Mouse (Mus musculus) cortical plate, adult 2 months (tissue): ENCODE data around the gene Col1a1. TPM values are rescaled to one million over a fixed set of nuclear protein-coding genes. Genes with fewer than 3 reads are reported as not detected.
"Not testable (repeated sequence)": the region's sequence is repeated elsewhere in the genome, so short reads cannot be mapped to it uniquely, and the experiment has no call there.

Source experiments
- H3K27ac ChIP-seq: fragments of 200-500 bp; 2 replicates; pipeline ENCODE4 v1.5.1; 2012; ENCODE audit warnings: low read length, control low read depth, inconsistent platforms; ENCODE audit not compliant: insufficient read depth
- H3K4me1 ChIP-seq: fragments of 200-500 bp; 2 replicates; pipeline ENCODE4 v1.6.1; 2011; ENCODE audit warnings: low read length; ENCODE audit not compliant: control insufficient read depth, insufficient read depth
- H3K4me3 ChIP-seq: fragments of 200-500 bp; 2 replicates; pipeline ENCODE4 v1.5.1; 2011; ENCODE audit warnings: mild to moderate bottlenecking, low read length, control low read depth; ENCODE audit not compliant: insufficient read depth
- CTCF ChIP-seq: fragments of 200-500 bp; IDR thresholded peaks from 2 replicates; pipeline ENCODE4 v1.5.1; 2011; ENCODE audit warnings: mild to moderate bottlenecking, control low read depth, low read length; ENCODE audit not compliant: insufficient read depth; ENCODE audit errors: extremely low read depth
- POLR2A ChIP-seq: fragments of 200-500 bp; IDR thresholded peaks from 2 replicates; pipeline ENCODE4 v1.6.1; 2011; ENCODE audit warnings: mild to moderate bottlenecking, low read length, control low read depth; ENCODE audit not compliant: insufficient read depth; ENCODE audit errors: extremely low read depth
- polyA plus RNA-seq: library from polyadenylated mRNA; depleted of rRNA; stranded (reverse); fragments of >200 nt; gene quantifications from 2 replicates; pipeline ENCODE4 v1.2.3, GENCODE M21; 2012

Col1a1 gene
- polyA plus RNA-seq, 1 experiment, result 4.9 TPM

DNA sequence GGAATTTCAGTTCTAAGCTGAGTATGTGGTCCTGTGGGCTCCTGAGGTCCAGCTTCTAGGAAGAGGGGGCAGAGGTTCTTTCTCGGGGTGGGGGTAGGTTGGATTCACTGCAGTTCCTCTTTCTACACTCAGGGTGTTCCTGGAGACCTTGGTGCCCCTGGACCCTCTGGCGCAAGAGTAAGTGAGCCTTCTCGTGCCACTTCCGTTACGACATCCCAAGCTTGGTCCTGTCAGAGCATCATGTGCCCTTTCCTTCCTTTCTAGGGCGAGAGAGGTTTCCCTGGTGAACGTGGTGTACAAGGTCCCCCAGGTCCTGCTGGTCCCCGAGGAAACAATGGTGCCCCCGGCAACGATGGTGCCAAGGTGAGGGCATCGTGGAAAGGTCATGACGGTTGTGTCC, 9.2 kb downstream of the Col1a1 start:
- no peak overlapping the region for H3K27ac ChIP-seq
- no peaks in the 10 kb centered on the region for H3K4me1 ChIP-seq
- TF ChIP-seq CTCF (no peak), POLR2A (no peak)
- H3K4me3 ChIP-seq, result no peak overlapping the region

DNA sequence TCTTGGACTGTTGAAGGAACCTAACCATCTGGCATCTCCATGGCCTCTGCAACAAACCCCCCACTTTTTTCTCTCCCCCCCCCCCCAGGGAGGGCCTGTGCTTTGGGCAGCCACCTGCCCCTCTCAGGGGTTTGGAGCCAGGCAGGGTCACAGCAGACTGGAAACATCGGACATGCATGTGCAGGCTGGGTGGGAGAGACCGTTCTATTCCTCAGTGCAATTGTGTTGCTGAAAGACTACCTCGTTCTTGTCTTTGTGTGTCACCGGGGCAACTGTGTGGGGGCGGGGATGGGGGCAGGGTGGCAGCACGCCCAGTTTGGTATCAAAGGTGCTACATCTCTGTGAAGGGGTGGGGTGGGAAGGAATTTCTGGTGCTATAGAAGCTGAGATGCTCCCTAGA, 16.1 kb downstream of the Col1a1 start:
- Histone ChIP-seq H3K4me3 (no peak overlapping the region), H3K4me1 (no peaks in the 10 kb centered on the region), H3K27ac (no peak overlapping the region)
- TF ChIP-seq POLR2A (no peak), CTCF (no peak)

DNA sequence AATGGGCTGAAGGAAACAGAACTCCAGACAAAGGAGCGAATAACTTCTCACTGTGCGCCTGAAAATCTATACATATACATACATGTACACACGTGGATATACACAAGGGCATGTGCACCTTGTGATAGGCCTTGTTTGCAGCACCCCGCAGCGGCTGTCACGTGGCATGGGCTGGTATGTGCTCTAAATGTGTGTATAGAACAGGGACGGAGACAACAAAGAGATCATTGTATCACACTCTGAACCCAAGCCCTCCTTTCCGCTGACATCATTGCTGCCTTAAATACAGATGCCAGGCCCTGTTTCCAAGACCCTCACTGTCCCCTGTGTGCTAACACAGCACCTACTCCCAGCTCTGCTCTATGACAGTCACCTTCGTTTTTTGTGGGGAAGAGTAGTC, 19.1 kb downstream of the Col1a1 start:
- Histone ChIP-seq H3K4me3 (no peak overlapping the region), H3K4me1 (no peaks in the 10 kb centered on the region), H3K27ac (no peak overlapping the region)
- TF ChIP-seq CTCF (no peak), POLR2A (no peak)

DNA sequence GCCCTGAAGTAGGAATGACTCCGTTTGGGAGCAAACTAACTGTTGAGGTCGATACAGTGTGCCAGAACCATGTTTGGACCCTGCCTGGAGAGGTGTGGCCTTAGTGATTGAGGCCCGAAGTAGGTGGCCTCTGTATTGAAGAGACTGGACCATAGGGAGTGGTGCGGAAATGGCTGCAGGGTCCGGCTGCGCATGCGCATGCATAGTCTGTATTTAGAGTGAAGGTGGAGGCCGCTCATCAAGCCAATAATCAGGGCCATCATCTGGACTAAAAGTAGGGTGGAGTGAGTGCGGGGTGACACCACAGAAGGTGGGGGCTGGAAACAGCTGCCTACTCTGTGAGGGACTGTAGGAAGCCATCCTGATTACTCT, 21.7 kb downstream of the Col1a1 start:
- TF ChIP-seq CTCF, result no peak
- TF ChIP-seq POLR2A, result no peak
- Histone ChIP-seq H3K27ac (no peak overlapping the region), H3K4me3 (no peak overlapping the region), H3K4me1 (no peaks in the 10 kb centered on the region)

DNA sequence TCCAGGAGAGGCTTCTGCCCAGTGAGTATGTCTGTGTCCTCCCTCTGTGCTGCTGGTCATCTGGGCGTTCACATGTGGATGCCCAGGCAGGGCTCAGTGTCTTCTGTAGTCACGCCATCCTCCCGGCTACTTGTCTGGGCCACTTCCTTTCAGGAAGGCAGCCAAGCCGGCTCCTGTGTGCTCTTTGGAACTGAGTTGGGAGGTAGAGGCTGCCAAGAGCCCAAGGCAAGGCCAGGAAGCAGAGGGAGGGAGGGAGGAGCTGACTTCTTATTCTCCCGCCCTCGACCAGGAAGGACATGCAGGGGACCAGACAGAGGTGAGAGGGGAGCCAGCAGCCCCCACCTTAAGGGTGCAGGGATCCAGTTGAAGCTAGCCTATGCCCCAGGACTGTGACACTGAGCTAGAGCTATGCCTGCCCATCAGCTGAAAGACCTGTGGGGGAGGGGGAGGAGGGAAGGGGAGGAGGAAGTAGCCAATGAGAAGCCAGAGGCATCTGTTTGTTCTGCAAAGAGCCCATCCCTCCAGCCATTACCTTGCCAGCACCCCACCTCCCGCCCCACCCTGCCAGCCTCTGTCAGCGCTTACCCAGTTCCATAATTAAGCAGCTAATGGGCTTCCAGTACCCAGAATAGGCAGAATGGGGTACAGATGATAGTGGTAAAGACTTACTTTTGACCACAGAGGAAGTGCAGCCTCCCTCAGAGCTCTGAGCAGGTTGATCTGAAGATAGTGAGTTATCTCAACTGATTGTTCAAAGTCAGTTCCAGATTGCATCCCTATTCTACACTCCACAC, 22.2 kb downstream of the Col1a1 start:
- Histone ChIP-seq H3K4me3 (no peak overlapping the region), H3K27ac (no peak overlapping the region), H3K4me1 (no peaks in the 10 kb centered on the region)
- TF ChIP-seq CTCF (no peak), POLR2A (no peak)

DNA sequence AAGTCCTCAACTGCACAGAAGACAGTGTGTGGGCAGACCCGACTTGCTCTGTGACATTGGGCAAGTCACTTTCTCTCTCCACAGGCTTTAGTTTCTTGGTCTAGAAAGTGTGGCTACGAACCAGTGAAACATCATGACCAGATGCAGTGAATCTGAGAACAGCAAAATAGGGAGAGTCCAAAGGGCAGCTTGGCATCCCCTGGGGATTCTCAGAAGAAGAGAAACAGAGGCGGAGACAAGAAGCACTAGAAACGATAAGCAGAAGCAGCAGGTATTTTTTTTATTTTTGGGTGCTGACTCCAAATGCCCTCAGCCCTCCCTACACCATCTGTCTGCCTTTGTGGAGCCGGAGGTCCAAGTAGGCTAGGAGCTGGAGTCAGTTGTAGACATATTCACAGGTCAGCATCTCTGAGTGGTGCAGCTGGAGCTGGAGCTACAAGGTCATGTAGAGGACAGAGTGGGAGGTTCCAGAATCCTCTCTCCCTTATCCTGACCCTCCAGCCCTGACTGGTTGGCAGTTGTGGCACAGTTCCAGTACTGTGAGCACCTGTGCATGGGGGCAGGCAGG, 26.6 kb downstream of the Col1a1 start:
- Histone ChIP-seq H3K4me3 (no peak overlapping the region), H3K4me1 (no peaks in the 10 kb centered on the region), H3K27ac (no peak overlapping the region)
- TF ChIP-seq CTCF (no peak), POLR2A (no peak)

DNA sequence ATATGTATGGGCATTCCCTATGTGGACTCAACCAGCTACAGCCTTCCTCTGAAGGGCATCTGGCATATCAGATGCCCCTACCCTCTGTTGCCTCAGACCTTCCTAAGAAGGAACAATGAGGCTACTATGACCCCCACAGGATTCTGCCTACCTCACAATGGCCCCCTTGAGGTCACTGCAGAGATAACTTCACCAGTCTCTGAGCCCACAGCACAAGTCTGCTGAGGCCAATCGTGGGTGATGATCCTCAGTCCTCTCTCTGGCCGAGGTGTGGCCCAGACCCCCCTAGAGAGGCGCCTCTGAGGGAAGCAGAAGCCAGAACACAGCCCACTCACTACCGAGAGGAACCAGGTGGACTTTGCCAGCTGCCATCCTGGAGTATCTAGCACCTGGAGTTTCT, 31.4 kb downstream of the Col1a1 start, which contains the start of gene Hils1:
Hils1 (plus strand) TSS at position 175 of the 400 bp plus-strand sequence.
- no peak within 1 kb of the TSS for H3K27ac ChIP-seq
- H3K4me3 ChIP-seq, result no peak within 1 kb of the TSS
- H3K4me1 ChIP-seq, result no peaks in the 10 kb centered on the region
- TF ChIP-seq CTCF (no peak), POLR2A (no peak)

DNA sequence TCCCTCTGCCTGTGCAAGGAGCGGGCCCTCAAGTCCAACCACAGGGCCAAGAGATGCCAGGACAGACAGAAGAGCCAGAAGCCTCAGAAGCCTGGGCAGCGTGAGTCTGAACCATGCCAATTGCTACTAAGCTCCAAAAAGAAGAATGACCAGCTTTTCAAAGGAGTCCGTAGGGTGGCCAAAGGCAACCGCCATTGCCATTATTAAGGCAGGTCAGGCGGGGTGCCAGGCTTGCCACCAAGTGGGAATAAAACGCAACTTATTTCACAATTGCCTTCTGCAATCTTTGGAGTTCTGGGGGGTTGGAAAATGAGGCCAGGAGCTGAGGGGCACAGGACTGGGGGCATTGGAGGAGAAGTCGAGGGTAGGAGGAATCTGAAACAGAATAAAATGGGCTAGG, 32.2 kb downstream of the Col1a1 start:
- TF ChIP-seq CTCF (no peak), POLR2A (no peak)
- H3K4me3 ChIP-seq, result no peak overlapping the region
- H3K27ac ChIP-seq, result no peak overlapping the region

DNA sequence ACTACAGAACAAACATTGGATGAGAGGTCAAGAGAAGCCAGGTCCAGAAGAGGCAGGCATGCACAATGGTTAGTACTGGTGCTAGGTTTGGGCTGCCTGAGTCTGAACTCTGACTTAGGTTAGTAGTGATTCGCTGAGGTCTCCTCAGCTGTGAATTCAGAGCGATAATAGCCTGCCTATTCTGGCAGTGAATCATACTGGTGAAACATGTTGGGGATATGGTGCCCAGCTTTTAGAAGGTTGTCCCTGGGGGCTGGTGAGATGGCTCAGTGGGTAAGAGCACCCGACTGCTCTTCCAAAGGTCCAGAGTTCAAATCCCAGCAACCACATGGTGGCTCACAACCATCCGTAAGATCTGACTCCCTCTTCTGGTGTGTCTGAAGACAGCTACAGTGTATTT, 33.7 kb downstream of the Col1a1 start:
- not testable (repeated sequence) for H3K27ac ChIP-seq, H3K4me3 ChIP-seq

More for the DNA sequence above, 32.2 kb downstream of the Col1a1 start:
- no peaks in the 10 kb centered on the region for H3K4me1 ChIP-seq

DNA sequence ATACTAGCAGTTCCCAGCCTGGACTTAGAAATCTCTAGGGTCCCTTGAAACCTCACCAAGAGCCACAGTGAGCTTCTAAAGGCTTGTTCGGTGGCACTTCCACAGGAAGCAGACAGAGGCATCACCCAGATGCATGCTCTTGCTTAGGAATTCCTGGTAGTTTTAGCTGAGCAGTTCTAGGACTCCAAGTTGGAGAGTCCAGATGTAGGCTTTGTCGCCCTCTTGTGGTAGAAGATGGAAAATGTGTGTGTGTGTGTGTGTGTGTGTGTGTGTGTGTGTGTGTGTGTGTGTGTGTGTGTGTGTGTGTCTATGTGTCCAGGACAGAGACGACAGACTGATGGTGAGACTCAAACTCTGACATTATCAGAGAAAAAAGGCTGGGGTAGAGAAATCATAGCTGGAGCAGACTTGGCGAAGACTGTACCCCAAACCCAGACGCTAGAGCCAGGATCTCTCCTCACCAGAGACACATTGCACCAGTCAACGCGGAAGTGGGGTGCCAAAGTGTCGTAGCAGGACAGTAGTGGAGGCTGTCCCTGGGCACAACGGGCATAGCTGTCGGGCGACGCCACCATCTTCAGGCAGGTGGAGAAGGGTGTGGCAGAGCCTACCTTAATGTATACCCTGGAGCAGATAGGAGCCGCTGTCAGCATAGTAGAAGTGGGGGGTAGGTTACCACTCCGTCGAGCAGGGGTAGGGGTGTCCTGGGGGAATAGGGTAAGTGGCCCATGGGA, 34.4 kb downstream of the Col1a1 start:
- Histone ChIP-seq H3K27ac (no peak overlapping the region), H3K4me3 (no peak overlapping the region), H3K4me1 (no peaks in the 10 kb centered on the region)
- TF ChIP-seq CTCF (peak; percentile 78), POLR2A (no peak)

More for the DNA sequence above, 33.7 kb downstream of the Col1a1 start:
- not testable (repeated sequence) for H3K4me1 ChIP-seq
